Mouse (Mus musculus): ENCODE measurements at regions not wholly inside any gene's neighbourhood (a gene's known extent, or its start where the extent isn't known, plus 50 kb on each side); places are given as distances from the start of the nearest gene placed in this dataset.

DNA sequence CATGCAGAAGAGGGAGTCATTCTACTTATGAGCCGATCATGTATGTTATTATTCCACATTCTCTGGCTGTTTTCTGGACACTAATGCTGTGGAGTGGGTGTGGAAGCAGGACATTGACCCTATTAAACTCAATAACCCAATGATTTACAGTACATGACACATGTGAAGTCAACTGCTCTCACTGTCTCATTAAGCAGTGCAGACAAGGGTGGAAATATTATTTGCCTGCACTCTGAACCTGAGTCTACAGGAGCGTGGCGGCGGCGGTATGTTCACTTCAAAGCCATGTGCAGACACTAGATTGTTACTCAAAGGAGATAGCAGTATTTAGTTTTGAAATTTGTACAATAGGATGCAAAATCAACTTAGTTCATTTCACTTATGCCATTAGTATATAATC, 269.8 kb upstream of the Lrig3 start:
- TF ChIP-seq CTCF (IDR thresholded peaks at IDR 0.05; ENCODE audit: low read depth) = no peak
- TF ChIP-seq EP300 (optimal IDR thresholded peaks at IDR 0.05) = no peak
